Mouse (Mus musculus): ENCODE data around the gene 9430015G10Rik. TPM values are rescaled to one million over a fixed set of nuclear protein-coding genes. Genes with fewer than 3 reads are reported as not detected.

The 9430015G10Rik gene
- 89.1 and 93.3 TPM in 2 replicates for polyA plus RNA-seq (2012; rRNA removed)

DNA sequence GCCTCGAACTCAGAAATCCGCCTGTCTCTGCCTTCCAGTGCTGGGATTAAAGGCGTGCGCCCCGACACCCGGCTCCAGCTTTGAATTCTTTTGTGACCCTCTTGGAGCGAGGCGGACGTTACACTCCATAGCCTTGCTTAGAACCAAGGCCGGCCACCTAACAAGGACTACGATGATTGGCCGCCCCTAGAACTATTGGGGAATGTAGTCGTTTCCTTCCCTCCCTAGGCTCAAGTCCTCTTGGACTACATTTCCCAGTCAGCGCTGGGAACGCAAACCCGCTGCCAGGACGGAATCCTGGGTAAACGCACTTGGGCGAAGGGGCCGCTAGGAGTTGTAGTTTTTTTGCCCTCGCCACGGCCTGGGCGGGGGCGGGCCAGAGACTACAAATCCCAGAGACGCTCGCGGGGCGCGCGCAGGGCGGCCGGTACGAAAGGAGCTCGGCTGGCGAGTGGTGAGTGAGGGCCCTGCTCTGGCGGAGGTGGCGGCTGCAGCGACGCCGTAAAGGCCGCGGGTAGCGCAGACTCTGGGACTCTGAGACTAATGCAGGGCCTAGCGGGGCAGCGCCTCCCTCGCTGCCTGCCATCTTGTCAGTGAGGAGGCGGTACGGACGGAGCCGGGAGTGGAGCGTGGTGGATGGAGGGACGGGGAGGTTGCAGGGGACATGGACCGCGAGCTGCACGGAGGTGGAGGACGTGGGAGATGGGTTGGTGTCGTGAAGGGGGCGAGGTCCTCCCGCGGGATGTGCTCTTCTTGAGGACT lies at the start of gene 9430015G10Rik:
Gene 9430015G10Rik, plus strand, starts transcription at position 413 of the 762 bp plus-strand sequence.
- DNase-seq, result peak; percentile 97
- Histone ChIP-seq H3K27ac (ENCODE audit: control insufficient read depth, insufficient read depth, low read length) (peak within 1 kb of the TSS; percentile 47), H3K36me3 (ENCODE audit: control insufficient read depth, insufficient read depth, low read length) (no peaks in the 10 kb centered on the region), H3K4me1 (replicated peaks; ENCODE audit: control insufficient read depth, insufficient read depth, low read length) (peaks cover 3% of the 10 kb centered on the region), H3K27me3 (ENCODE audit: control insufficient read depth, insufficient read depth, low read length) (no peaks in the 10 kb centered on the region), H3K4me3 (ENCODE audit: control insufficient read depth, insufficient read depth, low read length) (peak within 1 kb of the TSS; percentile 73)
- TF ChIP-seq CTCF (IDR thresholded peaks at IDR 0.05; ENCODE audit: borderline replicate concordance, control insufficient read depth, extremely low read depth, insufficient read depth, low read length, poor library complexity) (peak; percentile 15; the same call in 1 of the 2 replicates), POLR2A (IDR thresholded peaks at IDR 0.05; ENCODE audit: control insufficient read depth, extremely low read depth, insufficient read depth, low read length, poor library complexity) (peak; percentile 36; the same call in 1 of the 2 replicates)
- under 1% methylated on average over 60 of the region's 60 CpGs for whole genome bisulfite sequencing

DNA sequence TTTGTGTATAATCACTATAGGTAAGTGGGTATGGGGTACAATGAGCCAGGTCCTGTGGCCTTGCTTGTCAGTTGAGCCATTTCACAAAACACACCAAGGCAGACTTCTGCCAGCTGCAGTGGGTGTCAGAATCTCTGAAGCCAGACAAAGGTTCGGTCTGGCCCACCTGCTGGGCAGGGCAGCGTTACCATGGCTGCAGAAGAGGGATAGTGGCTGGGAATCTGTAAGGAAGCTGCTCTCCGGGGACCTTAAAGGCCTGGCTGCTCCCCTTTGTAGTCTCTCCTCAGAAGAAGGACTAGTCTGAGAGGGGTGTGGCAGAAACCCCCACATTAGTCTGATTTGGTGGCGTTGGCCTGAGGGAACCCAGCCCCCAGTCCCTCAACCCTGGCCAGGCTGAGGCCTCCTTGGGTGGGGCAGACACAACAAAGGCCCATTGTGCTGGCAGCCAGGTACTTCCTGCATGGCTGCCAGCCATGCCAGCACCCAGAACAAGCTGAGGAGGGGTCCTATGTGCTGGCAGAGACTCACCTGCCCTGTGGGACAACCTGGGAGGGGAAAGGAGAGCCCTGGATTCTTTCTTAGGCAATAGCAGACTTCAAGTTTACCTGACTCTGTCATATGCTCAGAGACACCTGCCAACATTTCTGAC lies 45.8 kb upstream of the 9430015G10Rik start:
- no peaks in the 10 kb centered on the region for H3K27me3 ChIP-seq (ENCODE audit: control insufficient read depth, insufficient read depth, low read length)
- H3K4me1 ChIP-seq (replicated peaks; ENCODE audit: control insufficient read depth, insufficient read depth, low read length), result peaks cover 28% of the 10 kb centered on the region
- H3K4me3 ChIP-seq (ENCODE audit: control insufficient read depth, insufficient read depth, low read length), result no peak overlapping the region
- no peaks in the 10 kb centered on the region for H3K36me3 ChIP-seq (ENCODE audit: control insufficient read depth, insufficient read depth, low read length)
- TF ChIP-seq CTCF (IDR thresholded peaks at IDR 0.05; ENCODE audit: borderline replicate concordance, control insufficient read depth, extremely low read depth, insufficient read depth, low read length, poor library complexity), result no peak
- no peak for TF ChIP-seq POLR2A (IDR thresholded peaks at IDR 0.05; ENCODE audit: control insufficient read depth, extremely low read depth, insufficient read depth, low read length, poor library complexity)
- WGBS, result 86% methylated on average over 4 of the region's 4 CpGs
- no peak overlapping the region for H3K27ac ChIP-seq (ENCODE audit: control insufficient read depth, insufficient read depth, low read length)
- no peak for DNase-seq

DNA sequence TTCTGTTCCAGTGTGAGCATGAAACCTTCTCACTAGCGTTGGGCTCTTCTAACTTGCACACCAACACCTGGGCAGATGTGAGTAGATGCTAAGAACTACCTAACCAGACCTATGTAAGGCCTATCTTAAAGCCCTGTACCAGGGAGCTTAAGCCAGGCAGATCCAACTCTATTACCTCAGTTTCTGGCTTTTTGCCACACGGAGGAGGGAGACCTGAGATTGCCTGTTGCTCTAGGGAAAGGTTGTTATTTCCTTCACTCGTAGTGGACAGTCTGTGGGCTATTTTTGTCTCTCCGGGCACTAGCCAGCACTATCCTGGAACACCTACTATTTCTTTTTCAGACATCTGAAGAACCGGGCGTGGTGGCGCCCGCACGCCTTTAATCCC lies 45.3 kb upstream of the 9430015G10Rik start:
- Histone ChIP-seq H3K27me3 (ENCODE audit: control insufficient read depth, insufficient read depth, low read length) (no peaks in the 10 kb centered on the region), H3K36me3 (ENCODE audit: control insufficient read depth, insufficient read depth, low read length) (no peaks in the 10 kb centered on the region), H3K4me3 (ENCODE audit: control insufficient read depth, insufficient read depth, low read length) (no peak overlapping the region), H3K4me1 (replicated peaks; ENCODE audit: control insufficient read depth, insufficient read depth, low read length) (peaks cover 33% of the 10 kb centered on the region), H3K27ac (ENCODE audit: control insufficient read depth, insufficient read depth, low read length) (no peak overlapping the region)
- no peak for DNase-seq
- no peak for TF ChIP-seq POLR2A (IDR thresholded peaks at IDR 0.05; ENCODE audit: control insufficient read depth, extremely low read depth, insufficient read depth, low read length, poor library complexity)
- no peak for TF ChIP-seq CTCF (IDR thresholded peaks at IDR 0.05; ENCODE audit: borderline replicate concordance, control insufficient read depth, extremely low read depth, insufficient read depth, low read length, poor library complexity)
- 93% methylated on average over 9 of the region's 9 CpGs for WGBS

DNA sequence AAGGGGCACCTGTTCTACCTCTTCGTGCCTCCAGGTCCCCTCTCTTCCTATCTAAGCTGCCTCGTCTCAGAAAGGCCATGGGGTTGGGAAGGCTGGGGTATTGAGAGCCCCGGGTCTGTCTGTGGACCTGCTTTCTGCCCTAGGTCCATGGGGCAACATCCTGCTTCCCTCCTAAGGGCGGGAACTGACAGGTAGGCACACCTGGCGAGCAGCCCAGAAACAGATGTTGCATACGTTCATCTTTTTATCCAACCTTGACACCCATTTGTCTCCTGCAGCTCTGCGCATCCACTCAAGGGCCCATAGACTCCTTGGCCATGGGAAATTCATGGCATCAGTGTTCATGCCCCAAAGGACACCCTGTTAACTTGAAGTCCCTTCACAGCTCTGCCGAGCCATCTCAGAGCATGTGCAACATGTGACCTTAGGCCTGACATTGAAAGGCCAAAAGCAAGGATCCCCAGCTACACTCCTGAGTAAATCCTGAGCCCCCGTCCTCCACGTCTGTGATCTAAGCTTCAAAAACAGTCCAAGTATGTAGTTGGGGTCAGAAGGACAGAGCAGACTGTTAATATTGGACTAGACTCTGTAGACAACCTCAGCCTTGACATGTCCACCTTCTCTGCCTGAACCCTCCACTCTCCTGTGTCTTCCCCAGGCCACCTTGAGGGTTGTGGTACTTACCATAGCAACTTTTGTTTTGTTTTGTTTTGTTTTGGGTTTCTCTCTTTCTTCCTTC lies 44.5 kb upstream of the 9430015G10Rik start:
- no peaks in the 10 kb centered on the region for H3K36me3 ChIP-seq (ENCODE audit: control insufficient read depth, insufficient read depth, low read length)
- no peak overlapping the region for H3K4me3 ChIP-seq (ENCODE audit: control insufficient read depth, insufficient read depth, low read length)
- H3K27me3 ChIP-seq (ENCODE audit: control insufficient read depth, insufficient read depth, low read length), result no peaks in the 10 kb centered on the region
- H3K27ac ChIP-seq (ENCODE audit: control insufficient read depth, insufficient read depth, low read length), result no peak overlapping the region
- peaks cover 39% of the 10 kb centered on the region for H3K4me1 ChIP-seq (replicated peaks; ENCODE audit: control insufficient read depth, insufficient read depth, low read length)
- 94% methylated on average over 10 of the region's 10 CpGs for WGBS
- no peak for DNase-seq
- TF ChIP-seq CTCF (IDR thresholded peaks at IDR 0.05; ENCODE audit: borderline replicate concordance, control insufficient read depth, extremely low read depth, insufficient read depth, low read length, poor library complexity) (no peak), POLR2A (IDR thresholded peaks at IDR 0.05; ENCODE audit: control insufficient read depth, extremely low read depth, insufficient read depth, low read length, poor library complexity) (no peak)

DNA sequence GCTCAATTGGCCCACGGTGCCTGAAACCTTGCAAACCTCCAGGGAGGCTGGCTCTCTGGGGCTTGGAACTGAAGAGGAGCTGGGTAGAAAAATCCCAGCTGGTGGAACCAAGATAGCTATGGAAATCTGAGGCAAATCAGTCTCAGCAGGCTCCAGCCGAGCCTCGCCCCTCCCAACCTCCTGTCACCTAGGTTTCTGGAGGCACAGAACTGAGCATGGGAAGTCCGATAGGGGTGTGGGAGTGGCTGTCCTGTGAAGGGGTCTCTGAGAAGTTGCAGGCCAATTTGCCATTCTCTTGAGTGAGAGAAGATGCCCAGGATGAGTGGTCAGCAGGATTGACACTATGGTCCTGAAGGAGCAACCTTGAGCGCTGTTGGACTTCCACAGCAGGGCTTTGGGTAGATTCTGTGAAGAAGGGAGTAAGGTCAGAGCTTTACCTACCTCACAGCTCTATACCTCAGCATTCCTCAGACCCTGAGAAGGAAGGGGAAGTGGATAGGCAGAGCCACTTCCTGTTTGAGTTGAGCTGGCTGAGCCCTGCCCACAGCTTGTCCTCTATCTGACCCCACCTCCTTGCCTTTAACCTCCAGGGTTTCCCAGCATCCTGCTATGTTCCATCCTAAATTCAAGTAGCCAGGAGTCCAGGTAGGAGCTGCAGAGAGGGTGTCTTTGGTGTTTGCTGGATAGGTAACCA lies 42.4 kb upstream of the 9430015G10Rik start:
- TF ChIP-seq POLR2A (IDR thresholded peaks at IDR 0.05; ENCODE audit: control insufficient read depth, extremely low read depth, insufficient read depth, low read length, poor library complexity) (no peak), CTCF (IDR thresholded peaks at IDR 0.05; ENCODE audit: borderline replicate concordance, control insufficient read depth, extremely low read depth, insufficient read depth, low read length, poor library complexity) (no peak)
- Histone ChIP-seq H3K27ac (ENCODE audit: control insufficient read depth, insufficient read depth, low read length) (peak overlapping the region; percentile 81), H3K4me1 (replicated peaks; ENCODE audit: control insufficient read depth, insufficient read depth, low read length) (peaks cover 54% of the 10 kb centered on the region), H3K27me3 (ENCODE audit: control insufficient read depth, insufficient read depth, low read length) (no peaks in the 10 kb centered on the region), H3K36me3 (ENCODE audit: control insufficient read depth, insufficient read depth, low read length) (no peaks in the 10 kb centered on the region), H3K4me3 (ENCODE audit: control insufficient read depth, insufficient read depth, low read length) (no peak overlapping the region)
- WGBS, result 68% methylated on average over 5 of the region's 5 CpGs
- no peak for DNase-seq

DNA sequence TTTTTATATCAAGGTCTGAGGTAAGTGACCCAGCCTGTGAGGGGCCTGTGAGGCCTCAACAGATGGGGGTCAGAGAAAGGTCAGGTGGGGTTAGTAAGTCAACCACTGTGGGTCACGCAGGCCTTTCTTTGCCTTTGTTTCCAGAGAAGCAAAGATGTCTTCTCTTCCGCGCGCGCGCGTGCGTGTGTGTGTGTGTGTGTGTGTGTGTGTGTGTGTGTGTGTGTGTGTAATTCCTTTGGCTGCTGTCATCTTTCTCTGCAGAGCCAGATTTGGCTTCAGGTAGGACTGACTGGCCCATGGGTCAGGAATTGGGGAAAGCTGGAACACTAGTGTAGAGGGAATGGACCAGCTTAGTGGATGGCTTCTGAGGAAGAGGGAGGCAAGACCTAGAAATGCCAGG lies 40.1 kb upstream of the 9430015G10Rik start:
- Histone ChIP-seq H3K36me3 (ENCODE audit: control insufficient read depth, insufficient read depth, low read length) (no peaks in the 10 kb centered on the region), H3K4me1 (replicated peaks; ENCODE audit: control insufficient read depth, insufficient read depth, low read length) (peaks cover 48% of the 10 kb centered on the region), H3K27me3 (ENCODE audit: control insufficient read depth, insufficient read depth, low read length) (no peaks in the 10 kb centered on the region), H3K4me3 (ENCODE audit: control insufficient read depth, insufficient read depth, low read length) (peak overlapping the region; percentile 26), H3K27ac (ENCODE audit: control insufficient read depth, insufficient read depth, low read length) (peak overlapping the region; percentile 100)
- 78% methylated on average over 8 of the region's 8 CpGs for WGBS
- TF ChIP-seq POLR2A (IDR thresholded peaks at IDR 0.05; ENCODE audit: control insufficient read depth, extremely low read depth, insufficient read depth, low read length, poor library complexity) (no peak), CTCF (IDR thresholded peaks at IDR 0.05; ENCODE audit: borderline replicate concordance, control insufficient read depth, extremely low read depth, insufficient read depth, low read length, poor library complexity) (no peak)
- no peak for DNase-seq
